Mouse (Mus musculus): ENCODE results near the gene Olfr1369-ps1.
"Not testable (repeated sequence)": the region's sequence is repeated elsewhere in the genome, so short reads cannot be mapped to it uniquely, and the experiment has no call there.

The Olfr1369-ps1 gene

DNA sequence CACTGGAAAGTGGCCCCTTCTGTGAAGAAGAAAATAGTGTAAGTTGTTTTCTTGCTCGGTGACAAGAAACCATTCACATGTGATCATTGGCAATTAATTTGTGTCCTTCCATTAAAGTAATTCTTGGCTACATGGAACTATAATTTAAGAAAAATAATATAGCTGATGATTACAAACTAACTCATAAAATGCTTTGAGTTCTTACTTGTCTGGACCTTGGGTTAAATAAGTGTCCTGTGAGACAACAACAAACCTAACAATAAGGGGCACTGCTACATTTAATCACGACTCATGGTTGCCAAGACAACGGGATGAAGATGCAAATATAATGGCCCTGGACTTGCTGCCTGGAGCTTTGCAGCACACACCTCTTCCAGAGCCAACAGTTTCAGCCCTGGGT, at the start of gene Olfr1369-ps1:
TSS of gene Olfr1369-ps1 (plus strand) at position 301 of the 400 bp plus-strand sequence.
- not testable (repeated sequence) for DNase-seq

DNA sequence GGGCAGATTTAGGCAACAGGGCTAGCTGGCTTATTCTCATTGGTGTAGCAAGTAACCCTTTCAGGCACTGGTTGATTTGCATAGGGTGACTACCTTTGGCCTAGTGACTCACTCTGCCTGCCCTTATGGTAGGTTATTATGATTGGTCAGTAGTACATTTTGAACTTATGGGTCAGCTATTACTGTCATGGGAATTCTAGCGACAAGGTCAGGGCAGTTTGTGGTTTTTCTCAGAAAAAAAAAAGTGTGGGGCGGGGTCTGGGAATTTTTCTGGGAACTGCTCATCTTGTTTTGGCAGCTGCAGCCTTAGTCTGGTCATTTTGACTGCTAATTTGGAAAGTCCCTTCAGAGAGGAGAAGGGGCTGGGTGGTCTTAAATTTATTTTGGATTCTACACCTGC, 45.3 kb upstream of the Olfr1369-ps1 start:
- no peak for DNase-seq

DNA sequence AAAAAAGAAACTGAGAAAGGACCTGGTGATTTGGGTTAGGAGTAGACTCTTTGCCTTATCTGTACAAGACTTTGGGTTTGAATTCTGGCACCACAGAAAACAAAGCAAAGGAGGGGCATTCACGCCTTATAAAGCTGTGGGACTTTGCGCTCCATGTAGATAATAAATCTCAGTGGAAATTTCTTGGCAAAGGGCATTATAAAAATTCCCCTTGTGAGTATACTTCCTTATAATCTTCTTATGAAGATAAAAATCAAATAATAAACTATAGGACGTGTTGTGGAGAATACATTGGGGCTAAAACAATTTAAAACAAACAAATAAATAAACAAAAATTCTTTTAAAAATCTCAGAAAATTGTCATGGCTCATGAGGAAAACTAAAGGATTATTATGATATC, 36.4 kb upstream of the Olfr1369-ps1 start, which contains the start of gene Olfr1370:
TSS of gene Olfr1370 (minus strand) at position 101 of the 400 bp plus-strand sequence.
- no peak for DNase-seq

GRCm38 (mm10) chr13:21082686-21083085, 28.6 kb upstream of the Olfr1369-ps1 start:
- no peak for DNase-seq

GRCm38 (mm10) chr13:21109759-21110158, 1.5 kb upstream of the Olfr1369-ps1 start:
- no peak for DNase-seq

- DNase-seq: no peak
Measured at GRCm38 (mm10) chr13:21110441-21110840, 842 bp upstream of the Olfr1369-ps1 start.

- no peak for DNase-seq
Measured at GRCm38 (mm10) chr13:21114121-21114520, 2.8 kb downstream of the Olfr1369-ps1 start.

DNA sequence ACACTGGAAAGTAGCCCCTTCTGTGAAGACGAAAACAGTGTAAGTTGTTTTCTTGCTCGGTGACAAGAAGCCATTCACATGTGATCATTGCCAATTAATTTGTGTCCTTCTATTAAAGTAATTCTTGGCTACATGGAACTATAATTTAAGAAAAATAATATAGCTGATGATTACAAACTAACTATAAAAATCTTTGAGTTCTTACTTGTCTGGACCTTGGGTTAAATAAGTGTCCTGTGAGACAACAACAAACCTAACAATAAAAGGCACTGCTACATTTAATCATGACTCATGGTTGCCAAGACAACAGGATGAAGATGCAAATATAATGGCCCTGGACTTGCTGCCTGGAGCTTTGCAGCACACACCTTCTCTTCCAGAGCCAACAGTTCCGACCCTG, 18.1 kb downstream of the Olfr1369-ps1 start, which contains the start of gene Olfr263:
TSS of gene Olfr263 (plus strand) at position 301 of the 400 bp plus-strand sequence.
- DNase-seq: not testable (repeated sequence)

DNA sequence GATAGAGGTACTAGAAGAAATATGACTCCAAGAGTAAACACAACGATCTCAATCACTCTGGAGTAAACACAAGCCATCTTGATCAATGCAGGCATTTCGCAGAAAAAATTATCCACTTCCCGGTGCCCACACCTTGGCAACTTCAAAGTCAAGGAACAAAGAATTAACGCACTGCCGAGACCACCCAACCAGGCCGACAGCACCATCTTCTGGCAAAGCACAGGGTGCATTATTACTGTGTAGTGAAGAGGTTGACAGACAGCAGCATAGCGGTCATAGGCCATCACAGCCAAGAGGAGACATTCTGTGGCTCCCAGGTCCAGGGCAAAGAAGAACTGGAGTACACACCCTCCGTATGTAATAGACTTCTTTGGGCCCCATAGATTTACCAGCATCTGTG, 31.1 kb downstream of the Olfr1369-ps1 start:
- DNase-seq: peak; percentile 5 to 9

GRCm38 (mm10) chr13:21145767-21146166, 34.5 kb downstream of the Olfr1369-ps1 start, which contains the start of gene Olfr1368:
Gene Olfr1368, minus strand, starts transcription at chr13:21145867.
- no peak for DNase-seq

- no peak for DNase-seq
Measured at GRCm38 (mm10) chr13:21155888-21156287, 44.6 kb downstream of the Olfr1369-ps1 start.

DNA sequence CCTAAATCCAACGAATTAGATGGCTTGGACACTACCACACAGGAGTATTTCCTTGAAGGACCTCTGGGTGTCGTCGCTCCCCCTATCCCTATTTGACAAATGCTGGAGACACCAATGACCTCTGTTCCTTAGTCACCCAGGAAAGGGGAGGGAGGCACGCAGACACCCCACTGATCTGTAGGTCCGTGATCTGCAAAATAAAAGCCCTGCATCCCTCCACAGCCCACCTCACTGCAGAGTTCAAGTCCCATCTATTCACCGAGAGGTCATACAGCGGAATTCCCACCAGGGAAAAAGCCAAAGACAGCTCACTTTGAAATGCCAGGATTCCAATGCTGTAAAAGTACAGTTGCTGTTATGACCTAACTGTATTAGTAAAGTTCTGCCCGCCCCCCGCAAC, 46.8 kb downstream of the Olfr1369-ps1 start:
- DNase-seq: no peak

DNA sequence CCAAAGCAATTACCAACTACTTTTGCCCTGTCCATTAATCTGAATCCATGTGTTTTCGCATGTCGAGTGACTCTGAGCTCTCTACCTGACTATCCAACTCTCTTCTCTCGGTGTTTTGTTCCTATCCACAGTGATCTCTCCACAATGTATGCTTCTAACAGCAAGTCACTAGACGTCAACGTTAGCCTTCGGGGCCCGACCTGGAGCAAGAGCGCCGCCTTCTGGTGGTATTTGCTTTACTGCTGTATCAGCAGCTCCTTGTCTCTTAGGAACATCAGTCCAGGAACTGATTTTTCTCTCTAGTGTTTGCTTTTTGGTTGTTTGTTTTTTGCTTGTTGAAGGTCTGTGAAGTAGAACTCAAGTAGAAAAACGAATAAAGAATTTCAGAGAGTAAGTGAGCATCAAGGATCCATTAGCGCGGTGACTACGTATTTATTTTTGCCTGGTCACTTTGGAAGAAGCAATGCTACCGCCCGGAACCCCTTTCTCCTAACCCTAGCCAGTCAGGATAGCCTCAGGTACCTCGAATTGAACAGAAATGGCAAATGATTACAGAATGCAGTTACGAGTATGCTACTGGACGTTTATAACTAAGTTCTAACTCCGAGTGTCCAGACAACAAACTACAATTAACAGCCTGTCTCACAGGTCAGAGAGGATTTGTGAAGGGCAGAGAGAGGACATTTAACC, 47.6 kb downstream of the Olfr1369-ps1 start:
- peak; percentile 82 to 85 for DNase-seq

- no peak for DNase-seq
Measured at GRCm38 (mm10) chr13:21159475-21159819, 48.2 kb downstream of the Olfr1369-ps1 start.

DNA sequence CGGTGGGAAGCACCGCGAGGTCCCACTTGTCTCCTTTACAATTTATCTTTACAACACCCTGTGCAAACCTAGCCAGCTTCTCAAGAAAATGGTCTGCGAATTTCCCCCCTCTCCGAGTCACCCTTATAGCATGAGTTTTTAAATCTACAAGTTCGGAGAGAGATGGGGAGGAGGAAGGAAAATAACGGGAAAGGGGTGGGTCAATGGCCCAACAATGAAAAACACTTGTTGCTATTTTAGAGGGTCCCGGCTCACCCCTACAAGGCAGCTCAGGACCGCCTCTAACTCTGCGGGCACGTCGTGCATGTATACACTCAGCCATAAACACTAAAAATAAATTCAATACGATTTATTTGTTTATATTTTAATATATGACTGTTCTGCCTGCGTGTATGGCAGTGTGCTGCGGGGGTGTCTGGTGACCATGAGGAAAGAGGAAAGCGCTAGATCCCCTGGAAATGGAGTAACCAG, 48.8 kb downstream of the Olfr1369-ps1 start:
- no peak for DNase-seq

DNA sequence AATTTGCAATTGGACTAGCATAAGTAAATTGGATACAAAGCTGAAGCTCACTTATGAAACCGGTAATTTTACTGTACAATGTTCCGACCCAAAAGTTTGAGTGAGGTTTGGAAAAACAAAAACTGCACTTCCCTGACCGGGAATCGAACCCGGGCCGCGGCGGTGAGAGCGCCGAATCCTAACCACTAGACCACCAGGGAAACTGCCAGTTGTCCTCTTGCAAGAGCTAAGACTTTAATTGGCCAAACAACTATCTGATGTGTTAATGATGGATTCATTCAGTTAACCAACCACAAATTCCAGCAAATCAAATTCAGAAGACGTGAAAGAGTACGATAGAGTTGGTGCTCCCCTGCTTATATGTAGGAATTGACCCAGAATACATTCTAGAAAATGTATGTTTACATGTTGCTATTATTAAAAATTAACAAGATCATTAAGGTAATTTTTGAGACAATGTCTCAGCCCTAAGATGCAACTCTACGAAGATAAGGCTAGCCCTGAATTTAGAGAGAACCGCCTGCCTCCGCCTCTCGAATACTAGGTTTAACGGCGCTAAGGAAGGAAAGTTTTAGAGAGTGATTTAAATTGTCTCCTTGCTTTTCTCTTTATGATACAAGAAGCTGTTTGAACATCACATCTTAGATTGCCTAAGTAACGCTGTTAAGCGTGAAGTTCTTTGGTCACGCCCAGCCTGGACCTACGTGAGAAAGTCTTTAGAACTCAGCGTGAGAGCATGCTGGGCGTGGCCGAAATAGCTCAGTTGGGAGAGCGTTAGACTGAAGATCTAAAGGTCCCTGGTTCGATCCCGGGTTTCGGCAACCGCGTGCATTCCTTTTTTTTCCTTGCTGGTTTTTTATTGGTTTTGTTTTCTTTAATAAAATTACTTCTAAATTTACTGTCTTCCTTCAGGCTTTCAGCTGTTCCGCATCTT, 49.6 kb downstream of the Olfr1369-ps1 start:
- DNase-seq: peak; percentile 87 to 90

DNA sequence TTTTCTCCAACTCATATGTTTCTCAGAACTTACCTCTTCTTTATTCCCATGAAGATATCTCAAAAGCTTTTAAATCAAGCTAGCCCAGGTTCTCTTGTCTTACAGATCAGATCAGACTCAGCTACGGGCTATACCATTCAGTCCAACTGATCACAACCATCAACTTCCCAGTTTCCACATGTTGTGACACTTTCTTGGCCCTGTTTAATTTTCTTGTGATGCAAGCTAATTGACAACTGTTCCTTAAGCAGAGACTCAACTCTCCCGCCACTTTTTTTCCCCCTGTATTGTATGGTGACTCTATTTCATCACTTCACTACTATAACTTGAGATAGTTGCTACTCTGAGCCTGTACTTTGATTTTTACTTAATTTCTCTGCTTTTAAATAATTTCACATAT, 50.3 kb downstream of the Olfr1369-ps1 start:
- DNase-seq: no peak

- no peak for DNase-seq
Measured at GRCm38 (mm10) chr13:21162591-21162990, 51.3 kb downstream of the Olfr1369-ps1 start.

GRCm38 (mm10) chr13:21166936-21167909, 55.9 kb downstream of the Olfr1369-ps1 start:
- DNase-seq: peak; percentile 81 to 85

- peak in 1 of 2 experiments; percentile 40 for DNase-seq
Measured at GRCm38 (mm10) chr13:21167910-21168300, 56.6 kb downstream of the Olfr1369-ps1 start.

DNA sequence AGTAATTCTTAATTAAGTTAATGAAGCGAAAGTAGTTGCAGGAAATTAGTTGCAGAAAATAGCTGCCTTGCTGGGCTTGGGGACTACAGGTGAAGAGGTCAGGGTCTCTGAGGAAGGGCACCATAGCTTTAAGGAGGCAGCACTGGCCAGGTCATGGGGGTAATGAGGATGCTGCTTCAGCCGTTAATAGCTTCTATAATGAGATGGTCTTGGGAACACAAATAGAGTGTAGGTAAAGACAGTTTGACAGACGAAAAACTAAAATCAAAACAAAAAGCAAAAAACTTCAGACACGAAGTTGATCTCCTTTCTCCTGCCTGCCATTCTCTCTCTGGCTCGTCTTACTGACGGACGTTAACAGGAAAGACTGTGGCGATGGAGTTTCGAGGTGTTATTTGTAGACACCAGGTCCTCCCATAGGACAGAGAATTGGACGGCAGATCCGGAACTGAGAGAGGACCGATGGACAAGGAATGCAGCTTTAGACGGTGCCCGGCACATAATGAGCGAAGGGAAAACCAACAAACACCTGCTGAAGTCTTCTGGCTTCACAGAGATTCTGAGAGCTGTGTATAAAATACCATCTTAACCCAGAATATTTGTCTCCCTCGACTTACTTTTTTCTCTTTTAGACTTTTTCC, 57.2 kb downstream of the Olfr1369-ps1 start:
- peak in 1 of 2 experiments; percentile 39 for DNase-seq
